Mouse (Mus musculus) neural tube, embryonic 11.5 days (tissue): ENCODE results near the gene Txndc12. TPM values are rescaled to one million over a fixed set of nuclear protein-coding genes. Genes with fewer than 3 reads are reported as not detected.

Experiments used
- ATAC-seq: fragments of 200-750 bp; cut with Nextera tagmentation; 2 replicates; pipeline ENCODE4 v1.8.0; 2017; ENCODE audit warnings: moderate number of reproducible peaks, mild to moderate bottlenecking, moderate TSS enrichment, moderate library complexity; ENCODE audit not compliant: insufficient read depth, low FRiP score, low TSS enrichment
- DNase-seq: peaks from one replicate; pipeline ENCODE4 v3.0.0-alpha.2; 2015; ENCODE audit warnings: low spot score
- H3K27ac ChIP-seq: fragments of 300-500 bp; sonication (generic); 2 replicates; pipeline ENCODE4 v1.5.1; 2014; ENCODE audit warnings: low read depth, mild to moderate bottlenecking, low read length
- H3K27me3 ChIP-seq: fragments of 300-500 bp; sonication (generic); 2 replicates; pipeline ENCODE4 v1.6.1; 2014; ENCODE audit warnings: mild to moderate bottlenecking, low read length, mixed read lengths; ENCODE audit not compliant: control insufficient read depth, insufficient read depth
- H3K36me3 ChIP-seq: fragments of 300-500 bp; sonication (generic); 2 replicates; pipeline ENCODE4 v1.6.1; 2014; ENCODE audit warnings: mild to moderate bottlenecking, low read length, moderate library complexity, mixed read lengths; ENCODE audit not compliant: control insufficient read depth, insufficient read depth
- H3K4me1 ChIP-seq: fragments of 300-500 bp; sonication (generic); 2 replicates; pipeline ENCODE4 v1.6.1; 2014; ENCODE audit warnings: low read length, mixed read lengths; ENCODE audit not compliant: control insufficient read depth, insufficient read depth
- H3K4me2 ChIP-seq: fragments of 300-500 bp; sonication (generic); 2 replicates; pipeline ENCODE4 v1.6.1; 2014; ENCODE audit warnings: low read depth, mild to moderate bottlenecking, moderate library complexity
- H3K4me3 ChIP-seq: fragments of 300-500 bp; sonication (generic); 2 replicates; pipeline ENCODE4 v1.5.1; 2014; ENCODE audit warnings: low read depth, low read length
- H3K9ac ChIP-seq: fragments of 300-500 bp; sonication (generic); 2 replicates; pipeline ENCODE4 v1.6.1; 2014; ENCODE audit warnings: mild to moderate bottlenecking, low read length
- H3K9me3 ChIP-seq: fragments of 300-500 bp; sonication (generic); 2 replicates; pipeline ENCODE4 v1.6.1; 2016; ENCODE audit warnings: low read length; ENCODE audit not compliant: control insufficient read depth
- WGBS: fragments of 180-500 bp; shearing (Covaris S2); extraction: QIAGEN DNeasy Blood & Tissue Kit; methylation state at CpG from one replicate; pipeline ENCODE4 v1.1.7; 2014; 5-methylcytosine and 5-hydroxymethylcytosine counted together
- polyA plus RNA-seq: library from polyadenylated mRNA; unstranded; fragments of >200 nt; fragmentation: Nextera tagmentation; extraction: Ambion mirVana; gene quantifications from 2 replicates; pipeline ENCODE4 v1.2.1, GENCODE M21; 2014

Txndc12 gene
- 104 and 105 TPM in 2 replicates for polyA plus RNA-seq

DNA sequence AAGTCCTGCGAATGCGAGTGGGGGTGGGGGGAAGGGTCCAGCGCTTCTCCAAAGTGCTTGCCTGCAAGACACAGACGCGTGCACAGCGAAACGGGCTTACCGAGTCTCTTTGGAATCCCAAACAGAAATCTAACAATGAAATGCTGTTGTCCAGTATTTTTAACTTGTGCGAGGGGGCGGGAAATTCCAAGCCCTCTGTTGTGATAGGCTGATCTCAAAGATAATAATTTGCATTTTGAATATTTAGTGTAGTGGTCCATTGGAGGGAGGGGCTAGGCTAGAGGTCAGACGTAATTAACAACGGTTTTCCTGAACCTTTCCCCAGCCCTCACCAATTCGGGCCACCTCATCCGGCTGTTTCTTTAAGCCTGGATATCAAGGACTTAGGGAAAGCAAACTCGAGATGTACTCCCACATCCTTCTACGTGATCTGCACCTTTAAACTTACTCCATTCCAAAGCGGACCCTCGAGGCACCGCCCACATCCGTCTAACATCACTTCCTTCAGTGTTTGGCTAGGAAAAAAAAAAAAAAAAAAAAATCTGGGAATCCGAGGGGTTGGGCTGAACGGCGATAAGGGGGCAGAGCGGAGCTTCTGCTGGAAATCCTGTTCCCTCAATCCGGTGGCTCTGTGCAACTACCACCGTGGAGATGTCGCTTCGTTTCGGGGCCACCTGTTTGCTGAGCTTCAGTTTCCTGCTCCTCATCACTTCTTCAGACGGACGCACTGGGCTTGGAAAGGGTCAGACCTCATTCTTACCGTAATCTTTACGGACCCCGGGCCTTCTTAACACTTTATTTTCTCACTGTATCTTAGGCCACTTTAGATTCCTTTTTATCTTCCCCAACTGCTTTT, at the start of gene Txndc12:
Gene Txndc12 (plus strand): TSS at position 487 of the 856 bp plus-strand sequence.
- Histone ChIP-seq H3K4me3 (peak within 1 kb of the TSS; percentile 91), H3K4me2 (peak within 1 kb of the TSS; percentile 84), H3K9ac (peak within 1 kb of the TSS; percentile 100), H3K27me3 (no peaks in the 10 kb centered on the region), H3K9me3 (no peaks in the 10 kb centered on the region), H3K36me3 (no peaks in the 10 kb centered on the region), H3K4me1 (peaks cover 13% of the 10 kb centered on the region; the same call in 1 of the 2 replicates), H3K27ac (peak within 1 kb of the TSS; percentile 99)
- DNase-seq (peak; percentile 90), ATAC-seq (peak; percentile 77)
- WGBS: 0% methylated on average over 34 of the region's 34 CpGs

DNA sequence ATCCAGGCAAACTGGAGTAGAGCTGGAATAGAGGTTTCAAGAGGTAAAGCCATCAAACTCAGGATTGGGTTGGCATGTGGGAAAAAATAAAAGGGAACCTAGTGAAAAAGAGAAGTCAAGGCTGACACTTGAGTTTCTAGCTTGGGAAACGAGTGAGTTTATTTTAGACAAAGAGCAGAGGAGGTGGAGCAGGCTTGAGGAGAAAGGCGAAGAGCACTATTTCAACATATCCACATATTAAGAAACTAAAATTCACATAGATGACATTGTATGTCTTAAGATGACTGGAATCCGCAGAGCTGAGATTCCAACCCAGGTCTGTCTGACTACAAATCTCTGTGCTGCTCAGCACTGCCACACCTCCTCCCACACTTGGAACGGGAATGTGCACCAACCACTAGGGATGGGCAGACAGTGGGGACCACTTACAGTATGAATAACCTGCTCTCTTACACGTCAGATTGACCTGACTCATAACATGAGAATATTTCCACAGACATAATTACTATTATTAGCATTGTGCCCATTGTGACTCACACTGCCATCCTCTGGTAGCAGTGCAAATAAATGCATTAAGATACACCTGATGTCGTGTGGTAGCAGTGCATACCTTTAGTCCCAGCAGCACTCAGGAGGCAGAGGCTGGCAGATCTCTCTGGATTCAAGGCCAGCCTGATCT, 45.0 kb upstream of the Txndc12 start:
- no peaks in the 10 kb centered on the region for H3K4me1 ChIP-seq
- H3K9me3 ChIP-seq: no peaks in the 10 kb centered on the region
- H3K36me3 ChIP-seq: no peaks in the 10 kb centered on the region
- 81% methylated on average over 6 of the region's 6 CpGs for WGBS
- H3K4me2 ChIP-seq: no peak overlapping the region
- no peak overlapping the region for H3K4me3 ChIP-seq
- no peak overlapping the region for H3K27ac ChIP-seq
- ATAC-seq (no peak), DNase-seq (no peak)
- no peak overlapping the region for H3K9ac ChIP-seq
- H3K27me3 ChIP-seq: no peaks in the 10 kb centered on the region

DNA sequence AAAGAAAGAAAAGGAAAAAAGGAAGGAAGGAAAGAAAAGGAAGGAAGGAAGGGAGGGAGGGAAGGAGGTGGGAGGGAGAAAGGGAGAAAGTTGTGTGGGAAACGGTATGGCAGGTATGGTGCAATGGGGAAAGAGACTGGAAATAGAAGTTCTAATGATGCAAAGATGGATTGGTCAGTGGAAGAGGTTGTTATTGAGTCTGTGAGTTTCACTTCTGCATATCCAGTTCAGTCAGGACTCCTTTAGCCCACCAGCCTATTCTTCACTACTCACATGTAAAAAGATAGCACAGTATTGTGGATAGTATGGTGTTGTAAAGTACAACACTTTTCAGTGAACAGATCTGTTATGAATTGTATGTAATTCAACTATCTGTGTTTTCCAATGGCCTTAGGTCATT, 43.9 kb upstream of the Txndc12 start:
- DNase-seq (no peak), ATAC-seq (no peak)
- Histone ChIP-seq H3K9me3 (no peaks in the 10 kb centered on the region), H3K9ac (no peak overlapping the region), H3K36me3 (no peaks in the 10 kb centered on the region), H3K4me1 (no peaks in the 10 kb centered on the region), H3K4me2 (no peak overlapping the region), H3K27me3 (no peaks in the 10 kb centered on the region), H3K27ac (no peak overlapping the region), H3K4me3 (no peak overlapping the region)
- WGBS: 74% methylated on average over 1 of the region's 1 CpGs

DNA sequence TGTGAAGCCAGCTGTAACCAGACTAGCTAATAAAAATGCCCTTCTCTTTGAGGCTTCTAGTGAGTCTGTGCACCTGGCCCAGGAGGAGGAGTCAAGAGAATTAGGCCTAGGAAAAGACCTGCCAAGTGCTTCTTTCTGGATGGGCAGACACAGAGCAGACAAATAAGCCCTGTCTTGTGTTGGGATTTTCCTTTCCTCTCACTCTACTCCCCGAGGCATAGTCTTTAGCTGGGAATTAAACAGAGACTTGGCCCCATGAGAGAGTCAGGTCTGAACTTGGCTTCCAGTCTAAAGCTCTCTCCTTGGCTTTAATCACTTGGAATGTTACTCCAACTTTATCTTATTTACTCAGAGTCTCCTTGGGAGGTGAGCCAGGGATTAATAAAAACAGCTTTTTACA, 40.5 kb upstream of the Txndc12 start:
- no peak overlapping the region for H3K4me2 ChIP-seq
- ATAC-seq (no peak), DNase-seq (no peak)
- no peak overlapping the region for H3K27ac ChIP-seq
- no peaks in the 10 kb centered on the region for H3K27me3 ChIP-seq
- H3K9ac ChIP-seq: no peak overlapping the region
- H3K36me3 ChIP-seq: no peaks in the 10 kb centered on the region
- 68% methylated on average over 1 of the region's 1 CpGs for WGBS
- no peaks in the 10 kb centered on the region for H3K9me3 ChIP-seq
- 0 out of 2 replicates have a peak, but pooled peaks cover 2% of the 10 kb centered on the region for H3K4me1 ChIP-seq
- no peak overlapping the region for H3K4me3 ChIP-seq

DNA sequence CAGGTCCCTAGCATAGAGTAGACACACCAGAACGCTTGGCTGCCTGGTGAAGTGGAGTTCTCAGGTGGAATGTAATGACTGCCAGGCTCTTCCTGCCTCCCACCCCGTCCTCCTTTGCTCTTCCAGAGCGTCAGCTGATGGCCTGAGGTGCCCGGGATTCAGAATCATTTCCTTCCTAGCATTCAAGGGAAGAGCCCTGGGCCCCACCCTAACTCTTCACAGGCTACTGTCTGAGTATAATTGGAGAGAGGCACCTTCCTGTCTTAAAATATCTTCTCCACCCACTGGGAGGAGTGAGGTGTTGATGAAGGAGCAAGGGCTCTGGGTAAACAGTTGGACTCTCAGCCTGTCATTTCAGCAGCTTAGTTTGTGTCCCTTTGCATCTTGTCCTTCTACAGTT, 37.7 kb upstream of the Txndc12 start:
- no peaks in the 10 kb centered on the region for H3K36me3 ChIP-seq
- ATAC-seq: no peak
- no peaks in the 10 kb centered on the region for H3K9me3 ChIP-seq
- no peak overlapping the region for H3K9ac ChIP-seq
- no peak overlapping the region for H3K4me2 ChIP-seq
- H3K4me3 ChIP-seq: no peak overlapping the region
- H3K27me3 ChIP-seq: no peaks in the 10 kb centered on the region
- 0 out of 2 replicates have a peak, but pooled peaks cover 2% of the 10 kb centered on the region for H3K4me1 ChIP-seq
- no peak overlapping the region for H3K27ac ChIP-seq
- WGBS: 38% methylated on average over 4 of the region's 4 CpGs
- DNase-seq: no peak

DNA sequence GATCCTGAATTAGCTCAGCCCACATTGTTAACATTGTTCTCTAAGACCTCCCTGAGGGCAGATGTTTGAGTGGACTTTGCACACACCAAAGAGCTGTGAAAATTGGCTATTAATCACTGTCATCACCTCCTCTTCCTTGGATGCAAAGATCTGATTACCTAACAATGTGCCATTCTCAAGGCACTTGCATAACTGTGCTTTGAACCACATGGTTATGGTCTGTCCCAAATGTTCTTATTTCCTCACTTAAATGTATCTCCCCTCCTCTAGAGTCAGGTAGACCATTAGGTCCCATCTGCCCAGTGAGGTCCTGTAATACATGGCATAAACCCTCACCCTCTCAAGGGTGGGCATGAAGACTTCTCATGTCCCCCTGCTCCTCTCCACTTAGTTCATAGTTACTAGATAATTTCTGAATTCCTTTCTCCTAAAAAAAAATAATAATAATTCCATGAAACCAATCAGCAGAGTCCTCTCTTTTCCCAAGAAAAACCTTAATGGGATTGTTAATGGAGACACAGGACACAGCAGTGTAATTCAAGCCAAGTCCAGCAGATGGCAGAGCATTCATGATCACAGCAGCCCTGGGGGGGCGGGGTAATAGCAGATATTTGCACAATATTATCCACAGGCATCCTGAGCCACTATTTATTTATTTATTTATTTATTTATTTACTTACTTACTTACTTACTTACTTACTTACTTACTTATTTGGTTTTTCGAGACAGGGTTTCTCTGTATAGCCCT, 36.1 kb upstream of the Txndc12 start:
- Histone ChIP-seq H3K27ac (no peak overlapping the region), H3K9ac (no peak overlapping the region), H3K27me3 (no peaks in the 10 kb centered on the region), H3K4me3 (no peak overlapping the region), H3K4me1 (0 out of 2 replicates have a peak, but pooled peaks cover 2% of the 10 kb centered on the region), H3K9me3 (no peaks in the 10 kb centered on the region), H3K36me3 (no peaks in the 10 kb centered on the region), H3K4me2 (no peak overlapping the region)
- ATAC-seq (peak; percentile 38; the same call in 1 of the 2 replicates), DNase-seq (peak; percentile 67)
- WGBS: 48% methylated on average over 2 of the region's 2 CpGs

DNA sequence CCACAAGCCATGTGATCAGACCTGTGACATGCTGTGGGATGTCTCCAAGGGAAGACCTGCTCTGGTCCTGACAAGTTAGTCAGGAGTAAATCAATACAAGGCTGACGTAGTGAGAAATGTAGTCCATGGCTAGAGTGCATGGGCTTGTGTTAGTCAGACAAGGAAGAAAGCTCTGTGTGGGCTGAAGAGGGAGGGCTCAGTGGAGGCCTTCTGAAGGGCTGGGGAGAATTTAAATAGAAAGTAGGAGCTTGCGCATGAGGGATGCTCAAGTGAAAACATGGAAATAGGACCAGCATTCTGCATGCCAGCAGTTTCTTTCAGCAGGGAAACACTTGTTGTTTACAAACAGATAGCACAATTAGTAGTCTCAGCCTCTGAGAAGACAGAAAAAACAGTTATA, 30.9 kb upstream of the Txndc12 start:
- Histone ChIP-seq H3K4me3 (no peak overlapping the region), H3K27me3 (no peaks in the 10 kb centered on the region), H3K4me2 (no peak overlapping the region), H3K4me1 (no peaks in the 10 kb centered on the region), H3K27ac (no peak overlapping the region), H3K9me3 (no peaks in the 10 kb centered on the region), H3K9ac (no peak overlapping the region), H3K36me3 (no peaks in the 10 kb centered on the region)
- ATAC-seq (no peak), DNase-seq (no peak)
- 81% methylated on average over 2 of the region's 2 CpGs for whole genome bisulfite sequencing

DNA sequence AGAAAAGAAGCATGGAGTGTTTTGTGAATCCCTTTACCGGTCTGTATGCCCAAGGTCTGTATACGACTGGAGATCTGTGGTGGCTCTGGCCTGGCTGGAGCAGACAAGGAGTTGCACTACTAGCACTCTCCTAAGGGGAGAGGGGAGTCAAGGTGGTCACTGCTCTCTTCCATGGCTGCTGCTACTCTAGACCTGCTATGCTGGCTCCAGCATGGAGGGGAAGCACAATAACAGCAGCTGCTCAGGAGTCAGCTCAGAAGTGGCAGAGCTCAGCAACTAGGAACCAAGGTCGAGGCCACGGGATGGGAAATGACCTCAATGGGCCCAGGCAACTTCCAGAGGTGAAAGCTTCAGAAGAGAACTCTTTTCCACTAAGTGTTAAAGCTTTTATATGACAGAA, 23.3 kb upstream of the Txndc12 start:
- Histone ChIP-seq H3K27ac (no peak overlapping the region), H3K36me3 (peaks cover 4% of the 10 kb centered on the region), H3K4me1 (no peaks in the 10 kb centered on the region), H3K4me3 (no peak overlapping the region), H3K4me2 (no peak overlapping the region), H3K9me3 (no peaks in the 10 kb centered on the region), H3K27me3 (no peaks in the 10 kb centered on the region), H3K9ac (no peak overlapping the region)
- ATAC-seq (no peak), DNase-seq (no peak)
- WGBS: 66% methylated on average over 4 of the region's 4 CpGs
